Mouse (Mus musculus): ENCODE results near the gene Fam174b. TPM values are rescaled to one million over a fixed set of nuclear protein-coding genes. Genes with fewer than 3 reads are reported as not detected.

Gene Fam174b
- polyA plus RNA-seq, 1 experiment from 2014 or later: 2.9 TPM

DNA sequence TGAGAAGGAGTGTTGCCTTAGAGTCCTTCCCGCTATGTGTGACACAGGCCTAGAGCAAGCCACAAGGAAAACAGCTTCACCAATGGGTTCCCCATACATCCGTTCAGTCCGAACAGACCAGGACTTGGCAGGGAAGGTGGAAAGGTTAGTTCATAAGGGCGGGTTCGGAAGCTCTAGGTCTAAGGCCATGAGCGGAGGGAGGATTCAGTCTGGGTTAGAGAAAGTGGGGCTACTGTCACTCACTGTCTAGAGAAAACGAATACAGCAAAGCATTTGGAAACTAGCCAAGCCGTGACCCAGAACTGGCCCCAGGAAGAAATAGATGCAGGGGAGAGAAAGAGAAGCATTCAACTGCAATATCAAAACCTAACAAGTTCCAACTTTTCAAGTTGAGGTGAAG, 47.4 kb downstream of the Fam174b start:
- 74% methylated on average over 8 of the region's 8 CpGs for whole genome bisulfite sequencing (ENCODE audit: insufficient replicate concordance)

GRCm38 (mm10) chr7:73791096-73791495, 51.0 kb downstream of the Fam174b start:
- TF ChIP-seq EP300 (IDR thresholded peaks at IDR 0.05; ENCODE audit: low read depth) (no peak), CTCF (IDR thresholded peaks at IDR 0.05; ENCODE audit: low read depth) (no peak)
- ATAC-seq (no peak), DNase-seq (no peak)
- Histone ChIP-seq H3K9me3 (ENCODE audit: low read length) (no peaks in the 10 kb centered on the region), H3K4me1 (ENCODE audit: insufficient read depth) (no peaks in the 10 kb centered on the region), H3K36me3 (replicated peaks; ENCODE audit: insufficient read depth, low read length) (no peaks in the 10 kb centered on the region), H3K27ac (ENCODE audit: low read depth) (no peak overlapping the region), H3K9ac (replicated peaks) (no peak overlapping the region), H3K4me3 (ENCODE audit: low read depth, low read length) (no peak overlapping the region), H3K27me3 (ENCODE audit: insufficient read depth, low read length) (no peaks in the 10 kb centered on the region), H3K4me2 (ENCODE audit: low read depth, low read length) (no peak overlapping the region)
- WGBS (ENCODE audit: insufficient replicate concordance): 77% methylated on average over 8 of the region's 8 CpGs

More for the DNA sequence above, 47.4 kb downstream of the Fam174b start:
- Histone ChIP-seq H3K4me2 (ENCODE audit: low read depth, low read length) (no peak overlapping the region), H3K4me1 (ENCODE audit: insufficient read depth) (no peaks in the 10 kb centered on the region), H3K9ac (replicated peaks) (no peak overlapping the region), H3K27me3 (ENCODE audit: insufficient read depth, low read length) (no peaks in the 10 kb centered on the region), H3K27ac (ENCODE audit: low read depth) (no peak overlapping the region), H3K9me3 (ENCODE audit: low read length) (no peaks in the 10 kb centered on the region), H3K4me3 (ENCODE audit: low read depth, low read length) (no peak overlapping the region), H3K36me3 (replicated peaks; ENCODE audit: insufficient read depth, low read length) (no peaks in the 10 kb centered on the region)
- DNase-seq (no peak), ATAC-seq (no peak)
- TF ChIP-seq CTCF (IDR thresholded peaks at IDR 0.05; ENCODE audit: low read depth): no peak
- no peak for TF ChIP-seq EP300 (IDR thresholded peaks at IDR 0.05; ENCODE audit: low read depth)

- no peak for ATAC-seq
- Histone ChIP-seq H3K4me3 (ENCODE audit: low read depth, low read length) (no peak overlapping the region), H3K36me3 (replicated peaks; ENCODE audit: insufficient read depth, low read length) (no peaks in the 10 kb centered on the region), H3K9ac (replicated peaks) (no peak overlapping the region), H3K27me3 (ENCODE audit: insufficient read depth, low read length) (no peaks in the 10 kb centered on the region), H3K4me1 (ENCODE audit: insufficient read depth) (no peaks in the 10 kb centered on the region), H3K4me2 (ENCODE audit: low read depth, low read length) (no peak overlapping the region), H3K9me3 (ENCODE audit: low read length) (no peaks in the 10 kb centered on the region), H3K27ac (ENCODE audit: low read depth) (no peak overlapping the region)
- no peak for DNase-seq
- TF ChIP-seq EP300 (IDR thresholded peaks at IDR 0.05; ENCODE audit: low read depth) (no peak), CTCF (IDR thresholded peaks at IDR 0.05; ENCODE audit: low read depth) (no peak)
- WGBS (ENCODE audit: insufficient replicate concordance): 67% methylated on average over 4 of the region's 4 CpGs
These were observed 52.1 kb downstream of the Fam174b start for GRCm38 (mm10) chr7:73792155-73792554.

DNA sequence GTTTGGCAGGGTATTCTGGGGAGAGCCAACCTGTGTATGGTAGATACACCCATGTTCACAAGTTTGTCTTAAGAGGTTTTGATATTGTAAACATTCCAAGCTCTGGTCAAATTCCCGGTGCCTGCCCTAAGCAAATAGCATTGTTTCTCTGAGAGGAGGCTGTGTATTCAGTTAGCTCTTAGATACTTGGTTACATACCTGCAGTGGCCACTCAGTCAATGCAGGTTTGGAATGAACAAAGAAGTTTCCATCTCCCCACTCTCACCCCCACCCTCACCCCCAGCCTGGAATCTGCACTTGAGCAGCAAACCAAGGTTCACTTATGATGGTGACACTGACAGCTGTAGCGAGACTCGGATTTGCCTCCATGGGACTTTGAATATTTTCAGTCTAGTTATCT, 52.5 kb downstream of the Fam174b start:
- no peaks in the 10 kb centered on the region for H3K4me1 ChIP-seq (ENCODE audit: insufficient read depth)
- no peaks in the 10 kb centered on the region for H3K27me3 ChIP-seq (ENCODE audit: insufficient read depth, low read length)
- H3K4me3 ChIP-seq (ENCODE audit: low read depth, low read length): no peak overlapping the region
- H3K4me2 ChIP-seq (ENCODE audit: low read depth, low read length): no peak overlapping the region
- DNase-seq (no peak), ATAC-seq (no peak)
- WGBS (ENCODE audit: insufficient replicate concordance): 65% methylated on average over 3 of the region's 3 CpGs
- H3K36me3 ChIP-seq (replicated peaks; ENCODE audit: insufficient read depth, low read length): no peaks in the 10 kb centered on the region
- TF ChIP-seq EP300 (IDR thresholded peaks at IDR 0.05; ENCODE audit: low read depth) (no peak), CTCF (IDR thresholded peaks at IDR 0.05; ENCODE audit: low read depth) (no peak)
- H3K27ac ChIP-seq (ENCODE audit: low read depth): no peak overlapping the region
- no peak overlapping the region for H3K9ac ChIP-seq (replicated peaks)
- H3K9me3 ChIP-seq (ENCODE audit: low read length): no peaks in the 10 kb centered on the region

DNA sequence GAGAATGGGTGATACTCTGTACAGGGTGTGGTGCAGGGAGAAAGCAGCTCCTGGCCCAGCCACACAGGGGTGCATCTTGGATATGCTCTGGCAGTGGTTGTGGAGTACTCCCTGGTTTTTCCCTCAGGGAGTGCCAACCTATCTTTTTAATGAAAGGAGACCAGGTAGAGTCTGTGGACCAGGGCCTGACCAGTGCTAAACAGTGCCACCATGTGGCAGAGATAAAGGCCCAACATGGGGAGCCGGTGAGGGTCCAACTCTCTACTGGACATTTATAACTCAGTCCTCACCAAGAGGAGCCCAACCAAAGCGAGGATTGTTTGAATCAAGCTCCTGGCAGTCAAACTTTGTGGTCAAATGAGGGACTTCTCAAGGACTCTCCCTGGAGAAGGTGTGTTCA, 69.2 kb downstream of the Fam174b start:
- 41% methylated on average over 2 of the region's 2 CpGs for WGBS (ENCODE audit: insufficient replicate concordance)
- TF ChIP-seq EP300 (IDR thresholded peaks at IDR 0.05; ENCODE audit: low read depth) (no peak), CTCF (IDR thresholded peaks at IDR 0.05; ENCODE audit: low read depth) (peak; percentile 49)
- H3K36me3 ChIP-seq (replicated peaks; ENCODE audit: insufficient read depth, low read length): no peaks in the 10 kb centered on the region
- no peaks in the 10 kb centered on the region for H3K4me1 ChIP-seq (ENCODE audit: insufficient read depth)
- DNase-seq (no peak), ATAC-seq (no peak)
- no peaks in the 10 kb centered on the region for H3K9me3 ChIP-seq (ENCODE audit: low read length)
- H3K27ac ChIP-seq (ENCODE audit: low read depth): no peak overlapping the region
- no peak overlapping the region for H3K4me2 ChIP-seq (ENCODE audit: low read depth, low read length)
- no peaks in the 10 kb centered on the region for H3K27me3 ChIP-seq (ENCODE audit: insufficient read depth, low read length)
- no peak overlapping the region for H3K4me3 ChIP-seq (ENCODE audit: low read depth, low read length)
- H3K9ac ChIP-seq (replicated peaks): no peak overlapping the region

DNA sequence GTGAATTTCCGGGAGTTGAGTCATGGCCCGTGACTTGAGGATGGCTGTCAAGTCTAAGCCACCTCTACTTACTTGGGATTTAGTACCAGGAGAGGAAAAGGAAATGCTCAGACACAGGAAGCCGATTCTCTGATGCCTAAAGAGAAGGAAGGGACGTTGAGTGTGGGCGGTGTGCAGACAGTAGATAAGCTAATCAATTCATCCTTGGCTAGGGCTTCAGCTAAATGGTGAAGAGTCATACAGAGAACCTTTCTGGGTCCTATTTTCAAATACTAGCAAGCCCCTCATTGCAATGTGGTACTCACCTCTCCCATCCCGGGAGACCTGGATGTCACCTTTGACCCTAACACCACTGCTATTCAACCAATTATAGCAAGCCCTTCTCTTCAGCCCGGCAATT, 71.3 kb downstream of the Fam174b start:
- no peak for ATAC-seq
- Histone ChIP-seq H3K4me3 (ENCODE audit: low read depth, low read length) (no peak overlapping the region), H3K9me3 (ENCODE audit: low read length) (no peaks in the 10 kb centered on the region), H3K27me3 (ENCODE audit: insufficient read depth, low read length) (no peaks in the 10 kb centered on the region), H3K9ac (replicated peaks) (no peak overlapping the region), H3K4me2 (ENCODE audit: low read depth, low read length) (no peak overlapping the region), H3K4me1 (ENCODE audit: insufficient read depth) (no peaks in the 10 kb centered on the region), H3K27ac (ENCODE audit: low read depth) (no peak overlapping the region), H3K36me3 (replicated peaks; ENCODE audit: insufficient read depth, low read length) (no peaks in the 10 kb centered on the region)
- TF ChIP-seq CTCF (IDR thresholded peaks at IDR 0.05; ENCODE audit: low read depth): no peak
- TF ChIP-seq EP300 (IDR thresholded peaks at IDR 0.05; ENCODE audit: low read depth): no peak
- WGBS (ENCODE audit: insufficient replicate concordance): 41% methylated on average over 7 of the region's 7 CpGs
- no peak for DNase-seq

DNA sequence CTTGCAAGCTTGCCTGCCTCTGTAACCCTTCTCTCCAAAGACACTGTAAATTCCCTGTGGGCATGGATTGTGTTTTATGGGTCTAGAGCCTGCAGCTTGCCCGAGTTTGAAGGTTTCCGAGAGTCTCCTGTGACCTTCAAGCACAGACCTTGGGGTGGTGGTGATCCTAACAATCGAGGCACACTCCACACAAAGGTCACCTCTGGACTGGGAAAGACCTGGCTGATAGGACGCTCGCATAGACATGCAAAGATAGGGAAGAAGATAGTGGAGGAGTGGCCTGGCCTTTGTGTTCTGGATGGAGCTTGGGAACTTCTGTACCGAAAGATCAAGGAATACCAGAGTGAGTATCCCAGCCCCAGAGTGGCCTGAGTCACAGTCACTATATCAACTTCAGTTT, 72.1 kb downstream of the Fam174b start:
- 68% methylated on average over 6 of the region's 6 CpGs for WGBS (ENCODE audit: insufficient replicate concordance)
- Histone ChIP-seq H3K9ac (replicated peaks) (no peak overlapping the region), H3K27me3 (ENCODE audit: insufficient read depth, low read length) (no peaks in the 10 kb centered on the region), H3K4me3 (ENCODE audit: low read depth, low read length) (no peak overlapping the region), H3K9me3 (ENCODE audit: low read length) (no peaks in the 10 kb centered on the region), H3K36me3 (replicated peaks; ENCODE audit: insufficient read depth, low read length) (no peaks in the 10 kb centered on the region), H3K4me1 (ENCODE audit: insufficient read depth) (no peaks in the 10 kb centered on the region), H3K4me2 (ENCODE audit: low read depth, low read length) (no peak overlapping the region), H3K27ac (ENCODE audit: low read depth) (no peak overlapping the region)
- ATAC-seq: no peak
- TF ChIP-seq EP300 (IDR thresholded peaks at IDR 0.05; ENCODE audit: low read depth) (no peak), CTCF (IDR thresholded peaks at IDR 0.05; ENCODE audit: low read depth) (no peak)
- no peak for DNase-seq
